Mouse (Mus musculus) lung, postnatal 4 days (tissue): ENCODE measurements around the gene Git1.

Experiments
- DNase-seq, 2 experiments: peaks; one replicate each; pipeline ENCODE4 v3.0.0; 2021

Git1 gene

GRCm38 (mm10) chr11:77483510-77484255 is 9.7 kb upstream of the Git1 start:
- DNase-seq: no peak

GRCm38 (mm10) chr11:77485229-77485628 is 8.1 kb upstream of the Git1 start:
- no peak for DNase-seq

GRCm38 (mm10) chr11:77486798-77487197 is 6.6 kb upstream of the Git1 start:
- no peak for DNase-seq

GRCm38 (mm10) chr11:77488771-77489581 is 4.4 kb upstream of the Git1 start:
- DNase-seq: no peak

- DNase-seq: peak; percentile 77 to 81
Observed at GRCm38 (mm10) chr11:77489591-77490235, 3.6 kb upstream of the Git1 start, which contains the start of gene Ankrd13b. Gene Ankrd13b, minus strand, starts transcription at chr11:77489678.

GRCm38 (mm10) chr11:77490451-77490850 is 2.9 kb upstream of the Git1 start:
- DNase-seq: no peak

- DNase-seq: peak; percentile 93 to 94
Observed at GRCm38 (mm10) chr11:77491123-77491501, 2.2 kb upstream of the Git1 start.

GRCm38 (mm10) chr11:77491502-77492291 is 1.7 kb upstream of the Git1 start:
- peak; percentile 77 to 91 for DNase-seq

GRCm38 (mm10) chr11:77492311-77492871 is 971 bp upstream of the Git1 start:
- no peak for DNase-seq

- DNase-seq: peak; percentile 95 to 97
Observed at GRCm38 (mm10) chr11:77492911-77493332, 440 bp upstream of the Git1 start.

GRCm38 (mm10) chr11:77494344-77494676 is 948 bp downstream of the Git1 start:
- DNase-seq: peak in 1 of 2 experiments; percentile 24

GRCm38 (mm10) chr11:77494782-77495181 is 1.4 kb downstream of the Git1 start:
- DNase-seq: no peak

GRCm38 (mm10) chr11:77495507-77495906 is 2.1 kb downstream of the Git1 start:
- peak in 1 of 2 experiments; percentile 15 for DNase-seq

- peak; percentile 89 to 91 for DNase-seq
Observed at GRCm38 (mm10) chr11:77497341-77497756, 4.0 kb downstream of the Git1 start.

- DNase-seq: peak; percentile 68 to 78
Observed at GRCm38 (mm10) chr11:77497851-77498250, 4.5 kb downstream of the Git1 start.

- DNase-seq: no peak
Observed at GRCm38 (mm10) chr11:77498261-77499139, 5.1 kb downstream of the Git1 start.

- DNase-seq: no peak
Observed at GRCm38 (mm10) chr11:77499354-77499753, 6.0 kb downstream of the Git1 start.

GRCm38 (mm10) chr11:77500361-77501325 is 7.3 kb downstream of the Git1 start:
- DNase-seq: no peak

- DNase-seq: peak; percentile 75 to 86
Observed at GRCm38 (mm10) chr11:77501392-77501791, 8.0 kb downstream of the Git1 start.

GRCm38 (mm10) chr11:77501971-77502370 is 8.6 kb downstream of the Git1 start:
- peak in 1 of 2 experiments; percentile 14 for DNase-seq
